ENCODE assay signal across 13 mouse cellular contexts in the genomic region with DNA sequence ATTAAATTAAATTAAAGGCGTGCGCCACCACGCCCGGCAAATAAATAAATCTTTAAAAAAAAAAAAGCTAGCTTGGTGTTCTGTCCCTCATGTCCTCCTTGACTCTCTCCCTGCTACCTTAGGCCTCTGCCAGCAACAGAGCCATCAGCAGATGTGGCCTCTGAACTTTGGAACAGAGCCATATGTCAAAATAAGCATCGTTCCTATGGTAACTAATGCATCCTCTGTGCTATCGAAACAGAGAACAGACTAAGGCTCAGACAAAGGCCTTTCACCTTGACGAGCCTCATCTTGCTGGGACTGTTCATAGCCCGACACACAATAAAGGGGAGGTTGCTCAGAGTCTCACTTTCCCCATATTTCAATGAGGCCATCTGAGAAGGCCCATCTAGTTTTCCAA. TPM values are rescaled to one million over a fixed set of nuclear protein-coding genes. Genes with fewer than 3 reads are reported as not detected.
A peak's percentile ranks its signal among the peaks of the same experiment; 100 is the strongest.
DNase-seq lines count a peak whose midpoint lies in the region; ATAC-seq and TF ChIP-seq lines count a peak whose summit lies in the region.
"Had no signal": no experiment of that assay in that cellular context is flagged by ENCODE, and none has a peak within 500 bp of the region (broad histone marks: within the 10 kb centered on the region; RNA-seq: fewer than 3 reads in every experiment).

No protein-coding gene starts in this region.

- H3K9me3 ChIP-seq in embryonic facial prominence, embryonic 12.5 days = no peaks in the 10 kb centered on the region
- no peaks in the 10 kb centered on the region; the same call in 1 of the 2 replicates for H3K9me3 ChIP-seq in neural tube, embryonic 11.5 days (ENCODE audit: control insufficient read depth, low read length)
- H3K9me3 ChIP-seq: midbrain, embryonic 12.5 days had no signal

- H3K27ac ChIP-seq in embryonic facial prominence, embryonic 12.5 days = peak overlapping the region; percentile 12; the same call in 1 of the 2 replicates
- H3K27ac ChIP-seq in neural tube, embryonic 11.5 days (ENCODE audit: low read depth, low read length) = peak overlapping the region; percentile 62
- H3K27ac ChIP-seq: midbrain, embryonic 12.5 days had no signal

- no peak overlapping the region for H3K4me2 ChIP-seq in embryonic facial prominence, embryonic 12.5 days (replicated peaks)
- H3K4me2 ChIP-seq in neural tube, embryonic 11.5 days (ENCODE audit: low read depth) = no peak overlapping the region
- H3K4me2 ChIP-seq: midbrain, embryonic 12.5 days had no signal

- 0 out of 2 replicates have a peak, but pooled peaks cover 6% of the 10 kb centered on the region for H3K36me3 ChIP-seq in embryonic facial prominence, embryonic 12.5 days
- no peaks in the 10 kb centered on the region for H3K36me3 ChIP-seq in neural tube, embryonic 11.5 days (ENCODE audit: control insufficient read depth, insufficient read depth, low read length)
- H3K36me3 ChIP-seq: midbrain, embryonic 12.5 days had no signal

- H3K4me3 ChIP-seq in lung, adult 2 months (replicated peaks; ENCODE audit: extremely low read depth, low read depth, low read length) = no peak overlapping the region
- no peak overlapping the region for H3K4me3 ChIP-seq in embryonic facial prominence, embryonic 12.5 days
- H3K4me3 ChIP-seq in neural tube, embryonic 11.5 days (ENCODE audit: low read depth, low read length) = no peak overlapping the region
- H3K4me3 ChIP-seq: midbrain, embryonic 12.5 days had no signal

- H3K4me1 ChIP-seq in lung, adult 2 months (ENCODE audit: control insufficient read depth, insufficient read depth, low read length) = no peaks in the 10 kb centered on the region
- peaks cover 5% of the 10 kb centered on the region; the same call in 1 of the 2 replicates for H3K4me1 ChIP-seq in embryonic facial prominence, embryonic 12.5 days
- H3K4me1 ChIP-seq in neural tube, embryonic 11.5 days (ENCODE audit: control insufficient read depth, insufficient read depth, low read length) = no peaks in the 10 kb centered on the region

- no peaks in the 10 kb centered on the region for H3K27me3 ChIP-seq in embryonic facial prominence, embryonic 12.5 days
- no peaks in the 10 kb centered on the region for H3K27me3 ChIP-seq in neural tube, embryonic 11.5 days (ENCODE audit: control insufficient read depth, insufficient read depth, low read length)
- H3K27me3 ChIP-seq: midbrain, embryonic 12.5 days had no signal

- no peak overlapping the region for H3K9ac ChIP-seq in embryonic facial prominence, embryonic 12.5 days
- no peak overlapping the region for H3K9ac ChIP-seq in neural tube, embryonic 11.5 days (ENCODE audit: low read length)
- H3K9ac ChIP-seq: midbrain, embryonic 12.5 days had no signal

- TF ChIP-seq CTCF in lung, adult 2 months (IDR thresholded peaks at IDR 0.05; ENCODE audit: insufficient read depth, low read length) = no peak

- ATAC-seq in embryonic facial prominence, embryonic 12.5 days (ENCODE audit: insufficient number of reproducible peaks, insufficient read depth, low FRiP score, low TSS enrichment) = no peak
- ATAC-seq in neural tube, embryonic 11.5 days (ENCODE audit: insufficient read depth, low FRiP score, low TSS enrichment) = no peak

- TF ChIP-seq POLR2A in lung, adult 2 months (IDR thresholded peaks at IDR 0.05; ENCODE audit: borderline replicate concordance, extremely low read depth, low read depth, low read length) = no peak

- DNase-seq in cerebellum, adult 11-12 months = peak; percentile 30
- no peak for DNase-seq in cerebellum, adult 18-20 months
- DNase-seq in lung, postnatal 10 days = peak; percentile 43
- no peak for DNase-seq in lung, adult 2 months
- DNase-seq in neural tube, embryonic 11.5 days (ENCODE audit: low spot score) = no peak
- DNase-seq in right cerebral cortex, postnatal 25 days = no peak
- DNase-seq in spleen, postnatal 14 days (ENCODE audit: low spot score in 2 of 2) = no peak
- DNase-seq: heart, postnatal 36 days; left cerebral cortex, postnatal 4 days; lung, adult 18-20 months; thymus, adult 18-20 months had no signal

- WGBS in lung, adult 2 months = 72% methylated on average over 8 of the region's 8 CpGs
- WGBS in embryonic facial prominence, embryonic 12.5 days = 42% methylated on average over 8 of the region's 8 CpGs
- WGBS in neural tube, embryonic 11.5 days = 65% methylated on average over 8 of the region's 8 CpGs

RNA-seq across cellular contexts. Expression of a gene that starts 4.8 kb away (rescaled TPM):
- polyA plus RNA-seq in lung, adult 2 months (2012; rRNA removed) = 43.8 and 45.2 TPM in 2 replicates
- polyA plus RNA-seq in embryonic facial prominence, embryonic 12.5 days (2016; fragmentation: Nextera tagmentation; extraction: Ambion mirVana) = 33.6 and 35.8 TPM in 2 replicates
- polyA plus RNA-seq in neural tube, embryonic 11.5 days (2014; fragmentation: Nextera tagmentation; extraction: Ambion mirVana) = 34.5 and 36.9 TPM in 2 replicates

RNA-seq across cellular contexts. Expression of a gene that starts 4.9 kb away (rescaled TPM):
- 25.3 and 36.7 TPM in 2 replicates for polyA plus RNA-seq in lung, adult 2 months (2012; rRNA removed)
- polyA plus RNA-seq in embryonic facial prominence, embryonic 12.5 days (2016; fragmentation: Nextera tagmentation; extraction: Ambion mirVana) = 55.6 and 58.8 TPM in 2 replicates
- 62.6 and 66.1 TPM in 2 replicates for polyA plus RNA-seq in neural tube, embryonic 11.5 days (2014; fragmentation: Nextera tagmentation; extraction: Ambion mirVana)

RNA-seq across cellular contexts. Expression of a gene that starts 17.5 kb away (rescaled TPM):
- 14.6 and 15.8 TPM in 2 replicates for polyA plus RNA-seq in lung, adult 2 months (2012; rRNA removed)
- not detected in 2 replicates for polyA plus RNA-seq in embryonic facial prominence, embryonic 12.5 days (2016; fragmentation: Nextera tagmentation; extraction: Ambion mirVana)
- not detected in 2 replicates for polyA plus RNA-seq in neural tube, embryonic 11.5 days (2014; fragmentation: Nextera tagmentation; extraction: Ambion mirVana)
- polyA plus RNA-seq: midbrain, embryonic 12.5 days had no signal

RNA-seq across cellular contexts. Expression of a gene that starts 17.7 kb away (rescaled TPM):
- polyA plus RNA-seq in lung, adult 2 months (2012; rRNA removed) = 0.20 and 0.30 TPM in 2 replicates
- polyA plus RNA-seq in embryonic facial prominence, embryonic 12.5 days (2016; fragmentation: Nextera tagmentation; extraction: Ambion mirVana) = 0.55 and 0.64 TPM in 2 replicates
- polyA plus RNA-seq in neural tube, embryonic 11.5 days (2014; fragmentation: Nextera tagmentation; extraction: Ambion mirVana) = 0.53 and 0.77 TPM in 2 replicates

RNA-seq across cellular contexts. Expression of a gene that starts 18.0 kb away (rescaled TPM):
- 128 TPM in 2 replicates for polyA plus RNA-seq in lung, adult 2 months (2012; rRNA removed)
- 100 and 102 TPM in 2 replicates for polyA plus RNA-seq in embryonic facial prominence, embryonic 12.5 days (2016; fragmentation: Nextera tagmentation; extraction: Ambion mirVana)
- polyA plus RNA-seq in neural tube, embryonic 11.5 days (2014; fragmentation: Nextera tagmentation; extraction: Ambion mirVana) = 82.6 and 95.1 TPM in 2 replicates

Comparison
In these comparisons a context has a peak if more than half of its experiments do, and no peak if none do; other contexts are left out.
1. DNase-seq: peak in cerebellum, adult 11-12 months (single experiment) and lung, postnatal 10 days (single experiment); none in cerebellum, adult 18-20 months (0 of 2), lung, adult 2 months (single experiment), neural tube, embryonic 11.5 days (single experiment), right cerebral cortex, postnatal 25 days (single experiment) and spleen, postnatal 14 days (0 of 2).
2. RNA of a gene that starts 17.5 kb away (polyA plus RNA-seq): 14.6 to 15.8 TPM in lung, adult 2 months; not detected in neural tube, embryonic 11.5 days and not detected in embryonic facial prominence, embryonic 12.5 days; every median in the first group is over 10 times any median in the second.